Mouse (Mus musculus) kidney, embryonic 16.5 days (tissue): ENCODE results near the gene Krr1. TPM values are rescaled to one million over a fixed set of nuclear protein-coding genes. Genes with fewer than 3 reads are reported as not detected.
A peak's percentile ranks its signal among the peaks of the same experiment; 100 is the strongest.

Source experiments
- ATAC-seq: fragments of 200-750 bp; cut with Nextera tagmentation; 2 replicates; pipeline ENCODE4 v1.8.0; 2017; ENCODE audit warnings: moderate TSS enrichment; ENCODE audit not compliant: low FRiP score, low TSS enrichment
- H3K27ac ChIP-seq: fragments of 300-500 bp; sonication (generic); 2 replicates; pipeline ENCODE4 v1.5.1; 2014; ENCODE audit warnings: low read length
- H3K27me3 ChIP-seq: fragments of 300-500 bp; sonication (generic); 2 replicates; pipeline ENCODE4 v1.6.1; 2014; ENCODE audit warnings: low read length, control low read depth, mixed read lengths; ENCODE audit not compliant: insufficient read depth
- H3K36me3 ChIP-seq: fragments of 300-500 bp; sonication (generic); 2 replicates; pipeline ENCODE4 v1.6.1; 2014; ENCODE audit warnings: low read length, control low read depth, mixed read lengths; ENCODE audit not compliant: insufficient read depth
- H3K4me1 ChIP-seq: fragments of 300-500 bp; sonication (generic); 2 replicates; pipeline ENCODE4 v1.6.1; 2014; ENCODE audit warnings: low read length, control low read depth, mixed read lengths; ENCODE audit not compliant: insufficient read depth
- H3K4me2 ChIP-seq: fragments of 300-500 bp; sonication (generic); replicated peaks from 2 replicates; pipeline ENCODE4 v1.6.1; 2014; ENCODE audit warnings: low read depth, low read length
- H3K4me3 ChIP-seq: fragments of 300-500 bp; sonication (generic); 2 replicates; pipeline ENCODE4 v1.5.1; 2014; ENCODE audit warnings: mild to moderate bottlenecking, low read length
- H3K9ac ChIP-seq: fragments of 300-500 bp; sonication (generic); replicated peaks from 2 replicates; pipeline ENCODE4 v1.6.1; 2014; ENCODE audit warnings: low read length
- H3K9me3 ChIP-seq: fragments of 300-500 bp; sonication (generic); 2 replicates; pipeline ENCODE4 v1.6.1; 2016; ENCODE audit warnings: low read length, control low read depth
- WGBS: fragments of 180-500 bp; shearing (Covaris S2); extraction: QIAGEN DNeasy Blood & Tissue Kit; methylation state at CpG from one replicate; pipeline ENCODE4 v1.1.7; 2014; 5-methylcytosine and 5-hydroxymethylcytosine counted together
- polyA plus RNA-seq: library from polyadenylated mRNA; unstranded; fragments of >200 nt; fragmentation: Nextera tagmentation; extraction: Ambion mirVana; gene quantifications from 2 replicates; pipeline ENCODE4 v1.2.1, GENCODE M21; 2015

The Krr1 gene
- polyA plus RNA-seq, 1 experiment from 2014 or later, result 49.2 TPM

- peaks cover 12% of the 10 kb centered on the region for H3K4me1 ChIP-seq
- no peak overlapping the region for H3K9ac ChIP-seq
- H3K9me3 ChIP-seq, result no peaks in the 10 kb centered on the region
- H3K36me3 ChIP-seq, result no peaks in the 10 kb centered on the region
- no peak overlapping the region for H3K4me2 ChIP-seq
- no peak overlapping the region for H3K4me3 ChIP-seq
- peak overlapping the region; percentile 40; the same call in 1 of the 2 replicates for H3K27ac ChIP-seq
- 0 out of 2 replicates have a peak, but pooled peaks have one; percentile 39 for ATAC-seq
- no peaks in the 10 kb centered on the region for H3K27me3 ChIP-seq
- 22% methylated on average over 13 of the region's 13 CpGs for WGBS
These were observed 35.8 kb upstream of the Krr1 start for GRCm38 (mm10) chr10:111936491-111937145.

- Histone ChIP-seq H3K4me1 (peaks cover 12% of the 10 kb centered on the region), H3K4me2 (no peak overlapping the region), H3K27me3 (no peaks in the 10 kb centered on the region), H3K36me3 (no peaks in the 10 kb centered on the region), H3K27ac (no peak overlapping the region), H3K4me3 (no peak overlapping the region), H3K9ac (no peak overlapping the region), H3K9me3 (no peaks in the 10 kb centered on the region)
- ATAC-seq, result no peak
- WGBS, result 56% methylated on average over 5 of the region's 5 CpGs
These were observed 35.3 kb upstream of the Krr1 start for GRCm38 (mm10) chr10:111937146-111937534.

- Histone ChIP-seq H3K27me3 (no peaks in the 10 kb centered on the region), H3K9me3 (no peaks in the 10 kb centered on the region), H3K36me3 (no peaks in the 10 kb centered on the region), H3K4me2 (no peak overlapping the region), H3K4me3 (no peak overlapping the region), H3K27ac (no peak overlapping the region), H3K4me1 (no peaks in the 10 kb centered on the region), H3K9ac (no peak overlapping the region)
- no peak for ATAC-seq
- WGBS, result 83% methylated on average over 7 of the region's 7 CpGs
These were observed 29.4 kb upstream of the Krr1 start for GRCm38 (mm10) chr10:111943026-111943425.

GRCm38 (mm10) chr10:111945563-111945962 is 26.9 kb upstream of the Krr1 start:
- Histone ChIP-seq H3K27me3 (no peaks in the 10 kb centered on the region), H3K9me3 (no peaks in the 10 kb centered on the region), H3K4me2 (no peak overlapping the region), H3K27ac (no peak overlapping the region), H3K9ac (no peak overlapping the region), H3K4me3 (no peak overlapping the region), H3K4me1 (no peaks in the 10 kb centered on the region), H3K36me3 (no peaks in the 10 kb centered on the region)
- WGBS, result 30% methylated on average over 3 of the region's 3 CpGs
- no peak for ATAC-seq

GRCm38 (mm10) chr10:111948041-111948440 is 24.4 kb upstream of the Krr1 start:
- no peak for ATAC-seq
- no peaks in the 10 kb centered on the region for H3K27me3 ChIP-seq
- no peaks in the 10 kb centered on the region for H3K36me3 ChIP-seq
- no peaks in the 10 kb centered on the region for H3K9me3 ChIP-seq
- WGBS, result 85% methylated on average over 1 of the region's 1 CpGs
- H3K9ac ChIP-seq, result no peak overlapping the region
- H3K27ac ChIP-seq, result no peak overlapping the region
- no peaks in the 10 kb centered on the region for H3K4me1 ChIP-seq
- no peak overlapping the region for H3K4me2 ChIP-seq
- no peak overlapping the region for H3K4me3 ChIP-seq

GRCm38 (mm10) chr10:111949008-111949407 is 23.5 kb upstream of the Krr1 start:
- Histone ChIP-seq H3K9ac (no peak overlapping the region), H3K27ac (no peak overlapping the region), H3K27me3 (no peaks in the 10 kb centered on the region), H3K9me3 (no peaks in the 10 kb centered on the region), H3K36me3 (no peaks in the 10 kb centered on the region), H3K4me1 (no peaks in the 10 kb centered on the region), H3K4me3 (no peak overlapping the region), H3K4me2 (no peak overlapping the region)
- 51% methylated on average over 4 of the region's 4 CpGs for WGBS
- ATAC-seq, result no peak

- no peak for ATAC-seq
- no peak overlapping the region for H3K4me2 ChIP-seq
- H3K9me3 ChIP-seq, result no peaks in the 10 kb centered on the region
- WGBS, result 65% methylated on average over 2 of the region's 2 CpGs
- H3K4me3 ChIP-seq, result no peak overlapping the region
- no peaks in the 10 kb centered on the region for H3K36me3 ChIP-seq
- H3K4me1 ChIP-seq, result no peaks in the 10 kb centered on the region
- H3K27me3 ChIP-seq, result no peaks in the 10 kb centered on the region
- H3K9ac ChIP-seq, result no peak overlapping the region
- H3K27ac ChIP-seq, result no peak overlapping the region
These were observed 16.6 kb upstream of the Krr1 start for GRCm38 (mm10) chr10:111955836-111956235.

GRCm38 (mm10) chr10:111957271-111958045 is 15.0 kb upstream of the Krr1 start:
- H3K36me3 ChIP-seq, result no peaks in the 10 kb centered on the region
- ATAC-seq, result peak; percentile 78
- no peaks in the 10 kb centered on the region for H3K27me3 ChIP-seq
- H3K9ac ChIP-seq, result no peak overlapping the region
- H3K9me3 ChIP-seq, result no peaks in the 10 kb centered on the region
- WGBS, result 51% methylated on average over 10 of the region's 10 CpGs
- no peaks in the 10 kb centered on the region for H3K4me1 ChIP-seq
- H3K4me2 ChIP-seq, result no peak overlapping the region
- H3K4me3 ChIP-seq, result no peak overlapping the region
- H3K27ac ChIP-seq, result no peak overlapping the region

- Histone ChIP-seq H3K9ac (no peak overlapping the region), H3K4me3 (no peak overlapping the region), H3K27me3 (no peaks in the 10 kb centered on the region), H3K9me3 (no peaks in the 10 kb centered on the region), H3K27ac (no peak overlapping the region), H3K4me2 (no peak overlapping the region), H3K4me1 (no peaks in the 10 kb centered on the region), H3K36me3 (no peaks in the 10 kb centered on the region)
- WGBS, result 40% methylated on average over 4 of the region's 4 CpGs
- no peak for ATAC-seq
These were observed 14.4 kb upstream of the Krr1 start for GRCm38 (mm10) chr10:111958046-111958421.

- no peak for ATAC-seq
- no peak overlapping the region for H3K27ac ChIP-seq
- H3K4me2 ChIP-seq, result no peak overlapping the region
- no peaks in the 10 kb centered on the region for H3K36me3 ChIP-seq
- no peaks in the 10 kb centered on the region for H3K4me1 ChIP-seq
- WGBS, result 72% methylated on average over 2 of the region's 2 CpGs
- H3K4me3 ChIP-seq, result no peak overlapping the region
- no peaks in the 10 kb centered on the region for H3K9me3 ChIP-seq
- H3K27me3 ChIP-seq, result no peaks in the 10 kb centered on the region
- H3K9ac ChIP-seq, result no peak overlapping the region
These were observed 13.1 kb upstream of the Krr1 start for GRCm38 (mm10) chr10:111959353-111959752.
